Mouse (Mus musculus) embryonic facial prominence, embryonic 15.5 days (tissue): Measurements from ENCODE around the gene Fbf1. TPM values are rescaled to one million over a fixed set of nuclear protein-coding genes. Genes with fewer than 3 reads are reported as not detected.

Experiments used
- ATAC-seq: fragments of 200-750 bp; cut with Nextera tagmentation; 2 replicates; pipeline ENCODE4 v1.8.0; 2017; ENCODE audit warnings: low read depth, moderate TSS enrichment; ENCODE audit not compliant: insufficient number of reproducible peaks, low FRiP score, low TSS enrichment
- H3K27ac ChIP-seq: fragments of 300-500 bp; sonication (generic); replicated peaks from 2 replicates; pipeline ENCODE4 v1.5.1; 2015; ENCODE audit warnings: mild to moderate bottlenecking, inconsistent platforms
- H3K27me3 ChIP-seq: fragments of 300-500 bp; sonication (generic); 2 replicates; pipeline ENCODE4 v1.6.1; 2015; ENCODE audit warnings: inconsistent platforms
- H3K36me3 ChIP-seq: fragments of 300-500 bp; sonication (generic); 2 replicates; pipeline ENCODE4 v1.6.1; 2015; ENCODE audit warnings: mild to moderate bottlenecking, inconsistent platforms
- H3K4me1 ChIP-seq: fragments of 300-500 bp; sonication (generic); 2 replicates; pipeline ENCODE4 v1.6.1; 2015; ENCODE audit warnings: inconsistent platforms
- H3K4me2 ChIP-seq: fragments of 300-500 bp; sonication (generic); replicated peaks from 2 replicates; pipeline ENCODE4 v1.6.1; 2015; ENCODE audit warnings: mild to moderate bottlenecking, inconsistent platforms
- H3K4me3 ChIP-seq: fragments of 300-500 bp; sonication (generic); replicated peaks from 2 replicates; pipeline ENCODE4 v1.5.1; 2015; ENCODE audit warnings: mild to moderate bottlenecking, inconsistent platforms
- H3K9ac ChIP-seq: fragments of 300-500 bp; sonication (generic); 2 replicates; pipeline ENCODE4 v1.6.1; 2015; ENCODE audit warnings: inconsistent platforms
- H3K9me3 ChIP-seq: fragments of 300-500 bp; sonication (generic); replicated peaks from 2 replicates; pipeline ENCODE4 v1.6.1; 2016; ENCODE audit warnings: inconsistent platforms
- WGBS: fragments of 180-500 bp; shearing (Covaris S2); methylation state at CpG from one replicate; pipeline ENCODE4 v1.1.7; 2015; 5-methylcytosine and 5-hydroxymethylcytosine counted together
- polyA plus RNA-seq: library from polyadenylated mRNA; unstranded; fragments of >200 nt; fragmentation: Nextera tagmentation; extraction: Ambion mirVana; gene quantifications from 2 replicates; pipeline ENCODE4 v1.2.1, GENCODE M21; 2015

The Fbf1 gene
- polyA plus RNA-seq, 1 experiment from 2014 or later = 44.9 TPM

DNA sequence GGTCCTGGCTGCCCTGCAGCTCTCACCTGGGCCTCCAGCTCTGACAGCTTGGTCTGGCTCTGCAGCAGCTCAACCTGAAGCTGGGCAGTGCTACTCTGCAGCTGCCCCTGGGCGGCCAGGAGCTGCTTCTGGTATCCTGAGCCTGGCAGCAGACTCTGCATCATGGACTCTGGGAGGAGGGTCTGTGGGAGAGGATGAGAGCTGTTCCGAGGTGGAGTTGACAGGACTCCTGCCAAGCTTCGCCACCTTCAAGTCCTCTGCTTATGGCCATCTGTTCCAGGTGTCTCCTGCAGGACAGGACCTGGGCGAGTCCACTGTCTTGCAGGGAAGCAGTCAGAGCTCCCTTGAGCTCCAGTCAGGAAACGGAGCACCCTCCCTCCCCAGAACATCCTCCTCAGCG lies 18.6 kb downstream of the Fbf1 start:
- peaks cover 97% of the 10 kb centered on the region for H3K36me3 ChIP-seq
- H3K4me3 ChIP-seq = no peak overlapping the region
- no peaks in the 10 kb centered on the region for H3K9me3 ChIP-seq
- H3K9ac ChIP-seq = no peak overlapping the region
- no peak overlapping the region for H3K27ac ChIP-seq
- no peak overlapping the region for H3K4me2 ChIP-seq
- H3K27me3 ChIP-seq = no peaks in the 10 kb centered on the region
- H3K4me1 ChIP-seq = 0 out of 2 replicates have a peak, but pooled peaks cover 4% of the 10 kb centered on the region
- no peak for ATAC-seq
- 76% methylated on average over 6 of the region's 6 CpGs for WGBS

DNA sequence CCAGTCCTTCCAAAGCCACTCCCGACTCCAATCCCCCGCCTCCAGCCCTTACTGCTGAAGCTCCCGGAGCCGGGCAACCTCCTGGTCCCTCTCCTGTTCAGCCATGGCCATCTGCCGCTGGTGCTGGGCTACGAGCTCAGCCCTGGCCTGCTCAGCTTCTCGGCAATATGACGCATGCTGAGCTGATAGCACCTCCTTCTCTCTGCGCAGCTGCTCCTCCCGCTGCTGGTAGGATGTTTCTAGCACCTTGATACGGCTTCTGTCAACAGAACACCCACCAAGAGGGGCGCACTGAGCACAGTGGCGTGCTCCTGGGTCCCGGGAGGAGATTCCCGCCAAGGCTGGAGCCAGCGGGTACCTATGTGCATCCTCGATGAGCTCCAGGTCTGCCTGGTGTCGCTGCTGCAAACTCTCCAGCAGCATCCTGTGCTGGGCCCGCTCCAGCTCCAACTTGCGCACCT lies 19.2 kb downstream of the Fbf1 start:
- Histone ChIP-seq H3K4me2 (no peak overlapping the region), H3K27me3 (no peaks in the 10 kb centered on the region), H3K4me3 (no peak overlapping the region), H3K36me3 (peaks cover 97% of the 10 kb centered on the region), H3K4me1 (0 out of 2 replicates have a peak, but pooled peaks cover 4% of the 10 kb centered on the region), H3K27ac (no peak overlapping the region), H3K9ac (no peak overlapping the region), H3K9me3 (no peaks in the 10 kb centered on the region)
- no peak for ATAC-seq
- 70% methylated on average over 20 of the region's 20 CpGs for WGBS

DNA sequence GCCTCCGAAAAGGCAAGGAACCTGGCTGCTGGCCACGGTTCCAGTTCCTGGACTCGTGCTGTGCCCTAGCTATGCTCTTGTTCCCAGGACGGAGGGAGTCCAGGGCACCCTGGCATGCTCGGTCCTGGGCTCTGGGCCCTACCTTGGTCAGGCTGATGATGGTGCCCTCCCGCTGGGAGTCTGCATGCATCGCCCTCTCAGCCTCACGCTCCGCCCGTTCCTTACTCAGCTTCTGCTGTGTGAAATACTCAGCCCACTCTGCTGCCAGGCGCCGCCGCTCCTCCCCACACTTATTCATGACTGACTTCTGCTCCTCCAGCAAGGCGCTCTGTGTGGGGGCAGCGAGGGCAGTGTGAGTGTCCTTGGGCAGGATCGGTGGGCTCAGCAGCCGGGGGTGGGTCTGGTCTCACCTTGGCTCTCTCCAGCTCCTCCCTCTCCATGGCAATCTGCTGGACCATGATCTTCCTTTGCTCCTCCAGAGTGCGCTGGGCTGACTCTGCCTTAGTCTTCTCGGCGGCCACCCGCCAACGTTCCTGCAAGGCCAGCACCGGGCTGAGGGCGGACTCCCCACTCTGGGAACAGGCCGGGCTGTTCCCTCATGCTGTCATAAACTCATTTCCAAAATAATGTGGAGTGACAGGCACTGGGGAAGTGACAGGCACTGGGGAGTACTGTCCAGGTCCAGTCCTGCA lies 21.5 kb downstream of the Fbf1 start:
- Histone ChIP-seq H3K4me3 (no peak overlapping the region), H3K36me3 (peaks cover 97% of the 10 kb centered on the region), H3K9ac (no peak overlapping the region), H3K4me2 (no peak overlapping the region), H3K27ac (no peak overlapping the region), H3K4me1 (0 out of 2 replicates have a peak, but pooled peaks cover 4% of the 10 kb centered on the region), H3K9me3 (no peaks in the 10 kb centered on the region), H3K27me3 (no peaks in the 10 kb centered on the region)
- no peak for ATAC-seq
- WGBS = 78% methylated on average over 25 of the region's 25 CpGs

DNA sequence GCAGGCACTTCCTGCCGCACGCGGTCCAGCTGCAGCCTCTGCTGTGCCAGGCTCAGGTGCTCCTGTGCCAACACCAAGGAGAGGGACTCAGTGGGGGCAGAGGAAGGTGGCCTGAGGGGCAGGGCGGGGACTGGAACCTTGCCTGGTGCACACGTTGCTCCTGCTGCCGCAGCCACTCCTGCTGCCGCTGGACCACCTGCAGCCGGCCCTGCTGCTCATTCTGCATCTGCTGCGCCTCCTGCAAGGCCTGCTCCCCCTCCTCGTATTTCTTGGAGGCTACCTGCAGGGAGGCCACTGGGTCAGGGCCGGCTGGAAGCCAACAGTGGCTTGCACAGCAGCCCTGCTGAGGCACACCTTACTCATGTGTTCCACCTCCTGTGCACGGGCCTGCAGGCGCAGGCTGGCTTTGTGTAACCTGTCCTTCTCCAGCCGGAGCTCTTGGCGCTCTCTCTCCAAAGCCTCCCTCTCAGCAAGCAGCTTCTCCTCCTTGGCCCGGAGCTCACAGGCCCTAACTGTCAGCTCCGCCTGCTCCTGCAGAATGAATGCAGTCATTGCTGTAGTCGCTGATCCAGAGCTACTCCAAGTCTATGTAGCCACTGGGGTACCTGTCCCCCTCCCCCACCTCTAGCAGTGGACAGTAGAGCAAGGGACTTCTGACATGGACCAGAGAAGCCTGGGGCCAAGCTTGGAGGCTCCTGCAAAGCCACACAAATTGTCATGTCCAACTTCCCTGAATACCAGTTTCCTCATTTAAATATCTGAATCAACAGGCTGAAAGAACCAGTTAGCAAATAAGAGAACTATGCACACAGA lies 22.3 kb downstream of the Fbf1 start:
- no peak overlapping the region for H3K4me3 ChIP-seq
- 0 out of 2 replicates have a peak, but pooled peaks cover 4% of the 10 kb centered on the region for H3K4me1 ChIP-seq
- no peaks in the 10 kb centered on the region for H3K27me3 ChIP-seq
- no peak overlapping the region; the same call in 1 of the 2 replicates for H3K27ac ChIP-seq
- H3K36me3 ChIP-seq = peaks cover 90% of the 10 kb centered on the region
- no peaks in the 10 kb centered on the region for H3K9me3 ChIP-seq
- no peak overlapping the region for H3K9ac ChIP-seq
- H3K4me2 ChIP-seq = no peak overlapping the region
- WGBS = 62% methylated on average over 18 of the region's 18 CpGs
- ATAC-seq = no peak

DNA sequence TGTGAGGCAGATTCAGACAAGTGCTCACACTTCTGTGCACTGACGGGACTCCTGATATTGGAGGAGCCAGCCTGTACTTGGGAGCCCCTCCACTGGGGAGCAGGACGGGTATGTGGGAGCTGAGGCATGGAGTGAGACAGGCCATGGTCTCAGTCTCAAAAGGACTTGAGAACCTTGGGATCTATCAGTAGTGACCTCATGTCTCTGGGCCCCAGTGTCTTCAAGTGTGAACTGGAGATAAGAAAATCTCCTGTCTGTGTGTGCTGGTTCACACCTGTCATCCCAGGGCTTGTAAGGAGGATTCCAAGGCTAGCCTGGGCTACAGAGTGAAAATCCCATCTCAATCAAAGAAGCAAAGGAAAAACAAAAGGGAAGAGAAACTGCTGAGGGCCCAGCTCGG lies 24.5 kb downstream of the Fbf1 start:
- 88% methylated on average over 3 of the region's 3 CpGs for WGBS

DNA sequence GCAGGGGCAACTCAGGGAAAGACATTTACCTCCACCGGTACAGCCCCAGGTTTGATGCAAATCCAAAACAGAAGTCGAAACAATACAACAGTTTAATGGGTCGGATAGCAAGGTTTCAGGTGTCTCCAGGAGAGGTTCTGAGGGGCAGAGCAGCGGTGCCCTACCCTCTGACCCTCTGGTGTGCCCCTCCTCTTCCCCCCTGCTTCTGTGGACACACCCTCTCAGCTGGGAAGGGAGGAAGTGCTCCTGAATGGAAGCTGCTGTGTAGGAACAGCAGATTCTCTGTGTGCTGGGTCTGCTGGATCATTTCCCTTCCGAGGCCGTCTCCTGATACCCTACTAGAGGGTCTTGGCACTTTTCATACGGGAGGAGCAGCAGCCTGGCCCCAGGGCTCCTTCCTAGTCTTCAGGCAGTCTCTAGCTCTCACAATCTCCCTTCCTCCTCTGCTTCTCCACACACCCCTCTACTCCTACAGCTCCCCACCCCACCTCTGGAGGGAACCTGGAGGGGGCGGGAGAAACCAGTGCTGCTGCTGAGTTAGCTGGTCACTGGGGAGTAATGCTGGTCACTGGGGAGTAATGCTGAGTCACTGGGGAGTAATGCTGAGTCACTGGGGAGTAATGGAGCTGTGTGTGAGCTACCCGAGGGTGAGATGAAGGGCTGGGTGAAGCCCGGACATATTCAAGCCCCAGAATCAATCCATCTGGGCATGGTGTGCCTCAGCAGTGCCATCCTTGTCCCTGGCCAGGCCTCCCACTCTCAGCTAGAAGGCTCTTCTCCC lies 25.6 kb downstream of the Fbf1 start:
- no peak for ATAC-seq
- Histone ChIP-seq H3K4me1 (peaks cover 18% of the 10 kb centered on the region), H3K27ac (no peak overlapping the region), H3K4me3 (no peak overlapping the region), H3K27me3 (no peaks in the 10 kb centered on the region), H3K9ac (no peak overlapping the region), H3K9me3 (no peaks in the 10 kb centered on the region), H3K36me3 (peaks cover 60% of the 10 kb centered on the region), H3K4me2 (no peak overlapping the region)
- 53% methylated on average over 10 of the region's 10 CpGs for WGBS

More for the DNA sequence above, 24.5 kb downstream of the Fbf1 start:
- ATAC-seq = no peak
- Histone ChIP-seq H3K4me3 (no peak overlapping the region), H3K27ac (no peak overlapping the region), H3K27me3 (no peaks in the 10 kb centered on the region), H3K4me1 (peaks cover 10% of the 10 kb centered on the region; the same call in 1 of the 2 replicates), H3K4me2 (no peak overlapping the region), H3K36me3 (peaks cover 71% of the 10 kb centered on the region), H3K9ac (no peak overlapping the region), H3K9me3 (no peaks in the 10 kb centered on the region)

- ATAC-seq = peak; percentile 95
- H3K36me3 ChIP-seq = peaks cover 46% of the 10 kb centered on the region
- H3K27ac ChIP-seq = peak within 1 kb of the TSS; percentile 80
- no peaks in the 10 kb centered on the region for H3K27me3 ChIP-seq
- no peaks in the 10 kb centered on the region for H3K9me3 ChIP-seq
- H3K4me2 ChIP-seq = peak within 1 kb of the TSS; percentile 71
- peak within 1 kb of the TSS; percentile 87 for H3K9ac ChIP-seq
- under 1% methylated on average over 60 of the region's 60 CpGs for WGBS
- peak within 1 kb of the TSS; percentile 94 for H3K4me3 ChIP-seq
- peaks cover 20% of the 10 kb centered on the region for H3K4me1 ChIP-seq
These were observed 29.4 kb downstream of the Fbf1 start, which contains the start of gene Mrpl38 for GRCm38 (mm10) chr11:116138468-116139138. TSS of gene Mrpl38 (minus strand) at chr11:116138868.

GRCm38 (mm10) chr11:116138096-116138467 lies 29.9 kb downstream of the Fbf1 start:
- Histone ChIP-seq H3K27me3 (no peaks in the 10 kb centered on the region), H3K36me3 (peaks cover 45% of the 10 kb centered on the region), H3K27ac (peak overlapping the region; percentile 80), H3K4me1 (peaks cover 25% of the 10 kb centered on the region), H3K9me3 (no peaks in the 10 kb centered on the region), H3K9ac (peak overlapping the region; percentile 87), H3K4me3 (peak overlapping the region; percentile 94), H3K4me2 (peak overlapping the region; percentile 71)
- no peak for ATAC-seq
- WGBS = 1% methylated on average over 20 of the region's 20 CpGs

GRCm38 (mm10) chr11:116134171-116134570 lies 33.8 kb downstream of the Fbf1 start:
- Histone ChIP-seq H3K36me3 (peaks cover 32% of the 10 kb centered on the region), H3K4me3 (no peak overlapping the region), H3K27me3 (no peaks in the 10 kb centered on the region), H3K4me2 (no peak overlapping the region), H3K4me1 (peaks cover 55% of the 10 kb centered on the region), H3K9me3 (no peaks in the 10 kb centered on the region), H3K9ac (no peak overlapping the region), H3K27ac (no peak overlapping the region)
- ATAC-seq = no peak
- 86% methylated on average over 10 of the region's 10 CpGs for WGBS

DNA sequence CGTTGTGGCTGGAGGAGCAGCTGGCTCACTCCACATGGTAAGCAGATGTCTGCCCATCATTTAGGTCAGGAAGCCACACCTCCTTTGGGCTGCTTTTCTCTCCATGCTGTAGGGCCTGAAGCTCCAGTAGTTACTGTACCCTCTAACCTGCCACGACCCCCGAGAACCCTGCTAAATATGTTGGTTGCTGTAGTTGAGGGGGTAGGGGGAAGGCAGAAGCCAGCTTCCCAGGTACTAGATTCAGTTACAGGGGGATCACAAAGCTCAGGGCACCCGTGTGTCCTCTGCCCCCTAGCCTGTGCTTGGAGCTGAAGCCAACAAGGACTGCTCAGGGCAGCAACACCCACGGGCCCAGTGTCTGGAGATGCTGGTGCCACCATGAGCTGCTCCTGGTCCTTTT lies 34.5 kb downstream of the Fbf1 start:
- ATAC-seq = no peak

More for the DNA sequence above, 34.5 kb downstream of the Fbf1 start:
- no peak overlapping the region for H3K9ac ChIP-seq
- 43% methylated on average over 5 of the region's 5 CpGs for WGBS
- H3K36me3 ChIP-seq = peaks cover 32% of the 10 kb centered on the region
- H3K4me3 ChIP-seq = no peak overlapping the region
- H3K4me2 ChIP-seq = no peak overlapping the region
- peaks cover 53% of the 10 kb centered on the region for H3K4me1 ChIP-seq
- 0 out of 2 replicates have a peak overlapping the region, but pooled peaks have one; percentile 39 for H3K27ac ChIP-seq
- no peaks in the 10 kb centered on the region for H3K9me3 ChIP-seq
- H3K27me3 ChIP-seq = no peaks in the 10 kb centered on the region
